Mouse (Mus musculus): ENCODE results near the gene Pxmp2.
A peak's percentile ranks its signal among the peaks of the same experiment; 100 is the strongest.

Gene Pxmp2

GRCm38 (mm10) chr5:110285770-110286445 lies at the start of gene Pxmp2, which contains the start of gene Pole:
TSS of gene Pxmp2 (minus strand) at chr5:110286186.
TSS of gene Pole (plus strand) at chr5:110286306.
- peak; percentile 87 for DNase-seq (ENCODE audit: low read depth, low spot score)

- DNase-seq (ENCODE audit: low read depth, low spot score), result no peak
These were observed 44.5 kb upstream of the Pxmp2 start for GRCm38 (mm10) chr5:110330508-110330907.

- DNase-seq (ENCODE audit: low read depth, low spot score), result no peak
These were observed 27.1 kb upstream of the Pxmp2 start for GRCm38 (mm10) chr5:110313127-110313526.

GRCm38 (mm10) chr5:110308861-110309260 lies 22.9 kb upstream of the Pxmp2 start:
- DNase-seq (ENCODE audit: low read depth, low spot score), result no peak

GRCm38 (mm10) chr5:110300591-110300990 lies 14.6 kb upstream of the Pxmp2 start:
- no peak for DNase-seq (ENCODE audit: low read depth, low spot score)

GRCm38 (mm10) chr5:110296637-110297036 lies 10.7 kb upstream of the Pxmp2 start:
- DNase-seq (ENCODE audit: low read depth, low spot score), result no peak

GRCm38 (mm10) chr5:110291649-110292048 lies 5.7 kb upstream of the Pxmp2 start:
- DNase-seq (ENCODE audit: low read depth, low spot score), result no peak

- no peak for DNase-seq (ENCODE audit: low read depth, low spot score)
These were observed 1.1 kb upstream of the Pxmp2 start for GRCm38 (mm10) chr5:110287084-110287475.

GRCm38 (mm10) chr5:110286446-110287083 lies 579 bp upstream of the Pxmp2 start:
- no peak for DNase-seq (ENCODE audit: low read depth, low spot score)

- no peak for DNase-seq (ENCODE audit: low read depth, low spot score)
These were observed 830 bp downstream of the Pxmp2 start for GRCm38 (mm10) chr5:110285156-110285555.

GRCm38 (mm10) chr5:110284536-110284935 lies 1.4 kb downstream of the Pxmp2 start:
- peak; percentile 51 for DNase-seq (ENCODE audit: low read depth, low spot score)

- DNase-seq (ENCODE audit: low read depth, low spot score), result no peak
These were observed 4.0 kb downstream of the Pxmp2 start for GRCm38 (mm10) chr5:110281984-110282383.

GRCm38 (mm10) chr5:110276910-110277309 lies 9.1 kb downstream of the Pxmp2 start:
- no peak for DNase-seq (ENCODE audit: low read depth, low spot score)

- no peak for DNase-seq (ENCODE audit: low read depth, low spot score)
These were observed 9.6 kb downstream of the Pxmp2 start for GRCm38 (mm10) chr5:110276391-110276790.

GRCm38 (mm10) chr5:110274846-110275245 lies 11.1 kb downstream of the Pxmp2 start:
- no peak for DNase-seq (ENCODE audit: low read depth, low spot score)

- no peak for DNase-seq (ENCODE audit: low read depth, low spot score)
These were observed 11.8 kb downstream of the Pxmp2 start for GRCm38 (mm10) chr5:110274147-110274546.

GRCm38 (mm10) chr5:110270242-110270641 lies 15.7 kb downstream of the Pxmp2 start:
- DNase-seq (ENCODE audit: low read depth, low spot score), result no peak

- DNase-seq (ENCODE audit: low read depth, low spot score), result peak; percentile 85
These were observed 16.6 kb downstream of the Pxmp2 start, which contains the start of gene Pgam5 for GRCm38 (mm10) chr5:110269141-110270101. TSS of gene Pgam5 (minus strand) at chr5:110269913.

GRCm38 (mm10) chr5:110266941-110267340 lies 19.0 kb downstream of the Pxmp2 start:
- DNase-seq (ENCODE audit: low read depth, low spot score), result no peak

- no peak for DNase-seq (ENCODE audit: low read depth, low spot score)
These were observed 41.9 kb downstream of the Pxmp2 start for GRCm38 (mm10) chr5:110244091-110244490.

GRCm38 (mm10) chr5:110232346-110232745 lies 53.6 kb downstream of the Pxmp2 start:
- DNase-seq (ENCODE audit: low read depth, low spot score), result no peak

GRCm38 (mm10) chr5:110231638-110232037 lies 54.3 kb downstream of the Pxmp2 start:
- no peak for DNase-seq (ENCODE audit: low read depth, low spot score)
